Mouse (Mus musculus) lung, postnatal 14 days (tissue): Measurements from ENCODE around the gene Pcmt1.
A peak's percentile ranks its signal among the peaks of the same experiment; 100 is the strongest.

Experiments
- DNase-seq: peaks from one replicate; pipeline ENCODE4 v3.0.0; 2021

Gene Pcmt1

GRCm38 (mm10) chr10:7680731-7681301 lies at the start of gene Pcmt1, which contains the start of gene Lats1:
Gene Pcmt1, minus strand, starts transcription at chr10:7681136.
Gene Lats1, plus strand, starts transcription at chr10:7681214.
- peak; percentile 88 for DNase-seq

GRCm38 (mm10) chr10:7727011-7727410 lies 46.1 kb upstream of the Pcmt1 start:
- no peak for DNase-seq

GRCm38 (mm10) chr10:7726501-7726812 lies 45.5 kb upstream of the Pcmt1 start:
- no peak for DNase-seq

GRCm38 (mm10) chr10:7725751-7726500 lies 45.0 kb upstream of the Pcmt1 start, which contains the start of gene Katna1:
Gene Katna1, plus strand, starts transcription at chr10:7726000.
- DNase-seq = peak; percentile 96

- no peak for DNase-seq
These were observed 34.1 kb upstream of the Pcmt1 start for GRCm38 (mm10) chr10:7715056-7715455.

GRCm38 (mm10) chr10:7712506-7712905 lies 31.6 kb upstream of the Pcmt1 start:
- no peak for DNase-seq

GRCm38 (mm10) chr10:7710121-7710520 lies 29.2 kb upstream of the Pcmt1 start:
- no peak for DNase-seq

GRCm38 (mm10) chr10:7702586-7702985 lies 21.6 kb upstream of the Pcmt1 start:
- DNase-seq = no peak

GRCm38 (mm10) chr10:7700120-7700519 lies 19.2 kb upstream of the Pcmt1 start:
- no peak for DNase-seq

GRCm38 (mm10) chr10:7695286-7695685 lies 14.3 kb upstream of the Pcmt1 start:
- DNase-seq = no peak

- DNase-seq = no peak
These were observed 6.0 kb upstream of the Pcmt1 start for GRCm38 (mm10) chr10:7686902-7687301.

- DNase-seq = no peak
These were observed 1.3 kb upstream of the Pcmt1 start for GRCm38 (mm10) chr10:7682249-7682648.

GRCm38 (mm10) chr10:7681343-7682025 lies 548 bp upstream of the Pcmt1 start:
- peak; percentile 67 for DNase-seq

GRCm38 (mm10) chr10:7673673-7674072 lies 7.3 kb downstream of the Pcmt1 start:
- peak; percentile 20 for DNase-seq

- DNase-seq = peak; percentile 91
These were observed 13.6 kb downstream of the Pcmt1 start, which contains the start of gene Nup43 for GRCm38 (mm10) chr10:7667342-7667802. Gene Nup43, plus strand, starts transcription at chr10:7667503.

GRCm38 (mm10) chr10:7664889-7665288 lies 16.0 kb downstream of the Pcmt1 start:
- no peak for DNase-seq

- DNase-seq = no peak
These were observed 16.9 kb downstream of the Pcmt1 start for GRCm38 (mm10) chr10:7664027-7664526.

GRCm38 (mm10) chr10:7663159-7664026 lies 17.5 kb downstream of the Pcmt1 start:
- peak; percentile 92 for DNase-seq

GRCm38 (mm10) chr10:7662471-7663141 lies 18.3 kb downstream of the Pcmt1 start:
- no peak for DNase-seq

- no peak for DNase-seq
These were observed 29.9 kb downstream of the Pcmt1 start for GRCm38 (mm10) chr10:7651057-7651456.

- DNase-seq = no peak
These were observed 31.9 kb downstream of the Pcmt1 start for GRCm38 (mm10) chr10:7649059-7649458.

GRCm38 (mm10) chr10:7645911-7646310 lies 35.0 kb downstream of the Pcmt1 start:
- DNase-seq = no peak
